Mouse (Mus musculus): Measurements from ENCODE around the gene Plcd3.

DNA sequence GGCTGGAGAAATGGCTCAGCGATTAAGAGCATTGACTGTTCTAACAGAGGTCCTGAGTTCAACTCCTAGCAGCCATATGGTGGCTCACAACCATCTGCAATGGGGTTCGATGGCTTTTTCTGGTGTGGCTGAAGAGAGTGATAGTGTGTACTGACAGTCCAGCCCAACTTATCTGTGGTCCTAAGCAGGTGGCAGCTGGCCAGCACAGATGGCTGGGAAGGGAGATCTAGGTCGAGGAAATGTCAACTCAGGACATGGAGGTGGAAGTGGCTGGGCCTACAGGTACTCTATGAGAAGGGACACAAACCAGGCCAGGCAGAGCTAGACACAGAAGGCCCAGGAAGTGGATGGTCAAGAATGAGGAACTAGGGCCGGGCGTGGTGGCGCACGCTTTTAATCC lies 25.4 kb downstream of the Plcd3 start:
- TF ChIP-seq CTCF (IDR thresholded peaks at IDR 0.05; ENCODE audit: control insufficient read depth, insufficient read depth, low read length) (no peak), POLR2A (IDR thresholded peaks at IDR 0.05; ENCODE audit: borderline replicate concordance, control insufficient read depth, low read depth, low read length) (no peak)

Measured in bone marrow, adult 2 months (tissue).